Mouse (Mus musculus) liver, embryonic 16.5 days (tissue): ENCODE measurements around the gene Epyc. TPM values are rescaled to one million over a fixed set of nuclear protein-coding genes. Genes with fewer than 3 reads are reported as not detected.

Experiments used
- ATAC-seq: fragments of 200-750 bp; cut with Nextera tagmentation; 2 replicates; pipeline ENCODE4 v1.8.0; 2017; ENCODE audit warnings: low read depth, mild to moderate bottlenecking, moderate number of reproducible peaks, moderate library complexity
- H3K27ac ChIP-seq: fragments of 300-500 bp; sonication (generic); 2 replicates; pipeline ENCODE4 v1.5.1; 2014; ENCODE audit warnings: mild to moderate bottlenecking, low read length
- H3K27me3 ChIP-seq: fragments of 300-500 bp; sonication (generic); 2 replicates; pipeline ENCODE4 v1.6.1; 2014; ENCODE audit warnings: low read depth, low read length, mixed read lengths; ENCODE audit not compliant: control insufficient read depth, insufficient read depth
- H3K36me3 ChIP-seq: fragments of 300-500 bp; sonication (generic); 2 replicates; pipeline ENCODE4 v1.6.1; 2014; ENCODE audit warnings: mild to moderate bottlenecking; ENCODE audit not compliant: control insufficient read depth, insufficient read depth
- H3K4me1 ChIP-seq: fragments of 300-500 bp; sonication (generic); 2 replicates; pipeline ENCODE4 v1.6.1; 2014; ENCODE audit warnings: low read depth, low read length, mixed read lengths; ENCODE audit not compliant: control insufficient read depth
- H3K4me2 ChIP-seq: fragments of 300-500 bp; sonication (generic); 2 replicates; pipeline ENCODE4 v1.6.1; 2014; ENCODE audit warnings: low read depth, low read length, mixed read lengths
- H3K4me3 ChIP-seq: fragments of 300-500 bp; sonication (generic); 2 replicates; pipeline ENCODE4 v1.5.1; 2014; ENCODE audit warnings: low read depth, mild to moderate bottlenecking, low read length
- H3K9ac ChIP-seq: fragments of 300-500 bp; sonication (generic); 2 replicates; pipeline ENCODE4 v1.6.1; 2014; ENCODE audit warnings: low read depth, low read length
- H3K9me3 ChIP-seq: fragments of 300-500 bp; sonication (generic); replicated peaks from 2 replicates; pipeline ENCODE4 v1.6.1; 2016; ENCODE audit warnings: low read length; ENCODE audit not compliant: control insufficient read depth
- WGBS: fragments of 180-500 bp; shearing (Covaris S2); extraction: QIAGEN DNeasy Blood & Tissue Kit; methylation state at CpG from one replicate; pipeline ENCODE4 v1.1.7; 2014; ENCODE audit not compliant: insufficient replicate concordance; 5-methylcytosine and 5-hydroxymethylcytosine counted together
- polyA plus RNA-seq: library from polyadenylated mRNA; unstranded; fragments of >200 nt; fragmentation: Nextera tagmentation; extraction: Ambion mirVana; gene quantifications from 2 replicates; pipeline ENCODE4 v1.2.1, GENCODE M21; 2015

The Epyc gene
- polyA plus RNA-seq, 1 experiment from 2014 or later = not detected

GRCm38 (mm10) chr10:97641926-97642325, 1.9 kb upstream of the Epyc start:
- no peak overlapping the region for H3K4me2 ChIP-seq
- no peaks in the 10 kb centered on the region for H3K4me1 ChIP-seq
- H3K9ac ChIP-seq = no peak overlapping the region
- no peaks in the 10 kb centered on the region for H3K9me3 ChIP-seq
- ATAC-seq = no peak
- 48% methylated on average over 2 of the region's 2 CpGs for WGBS
- no peak overlapping the region for H3K27ac ChIP-seq
- H3K4me3 ChIP-seq = no peak overlapping the region
- no peaks in the 10 kb centered on the region for H3K36me3 ChIP-seq
- no peaks in the 10 kb centered on the region for H3K27me3 ChIP-seq

DNA sequence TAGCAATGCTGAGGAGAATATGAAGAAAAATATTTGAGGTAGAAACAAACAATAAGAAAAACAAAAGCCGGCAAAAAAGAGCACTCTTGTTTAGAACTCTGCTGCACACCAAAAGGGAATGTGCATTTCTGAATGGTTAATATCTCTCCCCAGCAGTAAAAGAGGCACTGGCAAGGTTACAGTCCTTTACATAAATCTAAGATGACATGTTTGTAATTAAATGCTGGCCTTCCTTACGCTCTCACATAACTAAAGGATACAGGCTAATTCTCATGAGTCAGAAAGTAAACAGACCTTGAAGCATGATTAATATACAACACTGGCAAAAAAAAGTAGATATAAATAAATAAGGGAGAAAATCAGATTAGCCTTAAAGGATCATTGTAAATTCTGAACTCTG, 6.5 kb downstream of the Epyc start:
- 54% methylated on average over 2 of the region's 2 CpGs for WGBS
- no peak for ATAC-seq

DNA sequence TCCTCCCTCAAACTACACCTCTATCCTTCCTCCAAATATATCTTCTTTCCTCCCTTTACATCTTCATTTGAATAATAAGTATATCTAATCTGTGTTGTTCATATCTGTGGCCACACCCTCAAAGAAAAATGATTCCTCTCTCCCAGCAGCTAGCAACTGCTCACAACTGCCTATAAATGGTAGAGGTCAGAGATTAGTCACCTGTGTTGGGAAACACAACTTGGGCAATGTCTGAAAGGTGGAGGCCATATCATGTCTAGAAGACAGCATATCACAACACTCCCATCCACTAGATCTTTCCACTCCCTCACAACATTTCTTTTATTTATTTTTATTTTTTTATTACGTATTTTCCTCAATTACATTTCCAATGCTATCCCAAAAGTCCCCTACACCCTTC, 15.6 kb downstream of the Epyc start:
- H3K27me3 ChIP-seq = no peaks in the 10 kb centered on the region
- H3K36me3 ChIP-seq = no peaks in the 10 kb centered on the region
- WGBS = 54% methylated on average over 1 of the region's 1 CpGs
- H3K9ac ChIP-seq = no peak overlapping the region
- no peaks in the 10 kb centered on the region for H3K9me3 ChIP-seq
- no peak overlapping the region for H3K4me2 ChIP-seq
- no peaks in the 10 kb centered on the region for H3K4me1 ChIP-seq
- ATAC-seq = no peak
- no peak overlapping the region for H3K4me3 ChIP-seq
- no peak overlapping the region for H3K27ac ChIP-seq

More for the DNA sequence above, 6.5 kb downstream of the Epyc start:
- H3K4me1 ChIP-seq = no peaks in the 10 kb centered on the region
- no peaks in the 10 kb centered on the region for H3K27me3 ChIP-seq
- no peaks in the 10 kb centered on the region for H3K36me3 ChIP-seq
- H3K9me3 ChIP-seq = no peaks in the 10 kb centered on the region
- H3K4me3 ChIP-seq = no peak overlapping the region
- H3K9ac ChIP-seq = no peak overlapping the region
- no peak overlapping the region for H3K27ac ChIP-seq
- no peak overlapping the region for H3K4me2 ChIP-seq

GRCm38 (mm10) chr10:97668656-97669055, 24.8 kb downstream of the Epyc start:
- WGBS = 69% methylated on average over 4 of the region's 4 CpGs

DNA sequence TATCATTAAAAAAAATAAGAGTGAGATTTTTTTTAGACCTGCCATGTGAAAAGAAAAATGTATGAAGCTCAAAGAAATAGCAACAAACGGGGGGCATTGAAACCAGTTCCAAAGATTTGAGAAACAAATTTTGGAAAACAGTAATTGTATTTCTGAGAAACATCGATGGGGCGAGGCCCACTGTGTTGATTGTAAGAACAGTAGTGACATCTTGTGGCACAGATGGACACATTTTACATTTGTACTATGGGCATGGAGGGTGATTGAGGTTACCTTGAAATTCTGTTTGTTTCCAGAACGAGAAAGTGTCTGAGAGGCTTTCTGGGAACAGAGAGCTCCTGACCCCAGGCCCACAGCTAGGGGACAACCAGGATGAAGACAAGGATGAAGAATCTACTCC, 26.3 kb downstream of the Epyc start:
- Histone ChIP-seq H3K4me1 (no peaks in the 10 kb centered on the region), H3K27ac (no peak overlapping the region), H3K36me3 (no peaks in the 10 kb centered on the region), H3K4me2 (no peak overlapping the region), H3K9me3 (no peaks in the 10 kb centered on the region), H3K9ac (no peak overlapping the region), H3K27me3 (no peaks in the 10 kb centered on the region), H3K4me3 (no peak overlapping the region)
- WGBS = 56% methylated on average over 4 of the region's 4 CpGs
- no peak for ATAC-seq

More at GRCm38 (mm10) chr10:97668656-97669055, 24.8 kb downstream of the Epyc start:
- H3K4me1 ChIP-seq = no peaks in the 10 kb centered on the region
- H3K9me3 ChIP-seq = no peaks in the 10 kb centered on the region
- H3K36me3 ChIP-seq = no peaks in the 10 kb centered on the region
- no peak overlapping the region for H3K27ac ChIP-seq
- no peak overlapping the region for H3K4me2 ChIP-seq
- no peak for ATAC-seq
- no peaks in the 10 kb centered on the region for H3K27me3 ChIP-seq
- H3K9ac ChIP-seq = no peak overlapping the region
- no peak overlapping the region for H3K4me3 ChIP-seq

- H3K4me1 ChIP-seq = no peaks in the 10 kb centered on the region
- H3K27me3 ChIP-seq = no peaks in the 10 kb centered on the region
- H3K4me2 ChIP-seq = no peak overlapping the region
- WGBS = 45% methylated on average over 2 of the region's 2 CpGs
- no peaks in the 10 kb centered on the region for H3K9me3 ChIP-seq
- ATAC-seq = no peak
- no peak overlapping the region for H3K9ac ChIP-seq
- H3K27ac ChIP-seq = no peak overlapping the region
- H3K4me3 ChIP-seq = no peak overlapping the region
- no peaks in the 10 kb centered on the region for H3K36me3 ChIP-seq
Observed at GRCm38 (mm10) chr10:97673239-97673638, 29.4 kb downstream of the Epyc start.

DNA sequence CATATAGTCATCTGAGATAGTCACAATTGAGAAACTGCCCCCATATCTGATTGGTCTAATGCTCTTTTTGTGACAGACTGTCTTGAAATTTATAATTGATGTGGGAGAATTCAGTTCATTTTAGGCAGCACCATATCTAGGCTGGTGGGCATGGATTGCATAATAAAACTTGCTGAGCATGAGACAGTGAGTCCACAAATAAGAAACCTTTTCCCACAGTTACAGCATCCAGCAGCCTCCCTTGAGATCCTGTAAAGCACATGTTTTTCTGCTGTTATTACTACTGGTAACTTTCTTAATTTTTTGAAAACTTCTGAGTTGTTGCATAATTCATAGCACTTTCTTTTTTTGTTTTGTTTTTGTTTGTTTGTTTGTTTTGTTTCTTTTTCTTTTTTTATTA, 39.1 kb downstream of the Epyc start:
- Histone ChIP-seq H3K27ac (no peak overlapping the region), H3K27me3 (no peaks in the 10 kb centered on the region), H3K4me3 (no peak overlapping the region), H3K36me3 (no peaks in the 10 kb centered on the region), H3K9ac (no peak overlapping the region), H3K4me2 (no peak overlapping the region), H3K4me1 (no peaks in the 10 kb centered on the region), H3K9me3 (no peaks in the 10 kb centered on the region)
- ATAC-seq = no peak

- Histone ChIP-seq H3K36me3 (no peaks in the 10 kb centered on the region), H3K27me3 (no peaks in the 10 kb centered on the region), H3K9ac (no peak overlapping the region), H3K4me1 (no peaks in the 10 kb centered on the region), H3K4me3 (no peak overlapping the region), H3K27ac (no peak overlapping the region), H3K9me3 (no peaks in the 10 kb centered on the region), H3K4me2 (no peak overlapping the region)
- ATAC-seq = no peak
- WGBS = 66% methylated on average over 1 of the region's 1 CpGs
Observed at GRCm38 (mm10) chr10:97687198-97687597, 43.3 kb downstream of the Epyc start.

DNA sequence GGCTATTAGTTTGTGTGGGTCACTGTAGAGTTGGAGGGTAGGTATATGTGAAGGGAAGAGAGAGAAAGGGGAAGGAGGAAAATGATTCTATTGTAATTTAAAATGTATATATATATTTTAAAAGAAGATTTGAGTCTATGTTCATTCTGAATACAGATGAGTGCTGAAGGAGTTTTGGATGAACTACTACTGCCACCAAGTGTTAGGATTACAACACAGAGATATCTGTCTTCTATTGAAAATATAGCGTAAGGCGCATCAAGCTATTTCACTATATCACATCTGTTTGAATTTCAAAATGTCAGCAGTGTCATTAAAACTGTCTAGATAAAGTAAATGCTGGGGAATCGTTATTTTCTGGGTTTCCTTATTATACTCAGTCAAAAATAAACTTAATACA, 45.6 kb downstream of the Epyc start:
- H3K4me1 ChIP-seq = no peaks in the 10 kb centered on the region
- WGBS = 64% methylated on average over 3 of the region's 3 CpGs
- no peaks in the 10 kb centered on the region for H3K27me3 ChIP-seq
- no peaks in the 10 kb centered on the region for H3K9me3 ChIP-seq
- H3K4me2 ChIP-seq = no peak overlapping the region
- no peak overlapping the region for H3K4me3 ChIP-seq
- no peak overlapping the region for H3K27ac ChIP-seq
- no peak overlapping the region for H3K9ac ChIP-seq
- no peaks in the 10 kb centered on the region for H3K36me3 ChIP-seq
- no peak for ATAC-seq

- Histone ChIP-seq H3K9ac (no peak within 1 kb of the TSS), H3K36me3 (no peaks in the 10 kb centered on the region), H3K9me3 (no peaks in the 10 kb centered on the region), H3K27ac (no peak within 1 kb of the TSS), H3K4me2 (no peak within 1 kb of the TSS), H3K4me3 (no peak within 1 kb of the TSS), H3K4me1 (no peaks in the 10 kb centered on the region), H3K27me3 (no peaks in the 10 kb centered on the region)
- WGBS = 70% methylated on average over 20 of the region's 20 CpGs
- ATAC-seq = no peak
Observed at GRCm38 (mm10) chr10:97692913-97693312, 49.0 kb downstream of the Epyc start, which contains the start of gene Ccer1. Gene Ccer1 (plus strand): TSS chr10:97693059.
